ENCODE assay signal across 8 mouse cellular contexts in the genomic region with DNA sequence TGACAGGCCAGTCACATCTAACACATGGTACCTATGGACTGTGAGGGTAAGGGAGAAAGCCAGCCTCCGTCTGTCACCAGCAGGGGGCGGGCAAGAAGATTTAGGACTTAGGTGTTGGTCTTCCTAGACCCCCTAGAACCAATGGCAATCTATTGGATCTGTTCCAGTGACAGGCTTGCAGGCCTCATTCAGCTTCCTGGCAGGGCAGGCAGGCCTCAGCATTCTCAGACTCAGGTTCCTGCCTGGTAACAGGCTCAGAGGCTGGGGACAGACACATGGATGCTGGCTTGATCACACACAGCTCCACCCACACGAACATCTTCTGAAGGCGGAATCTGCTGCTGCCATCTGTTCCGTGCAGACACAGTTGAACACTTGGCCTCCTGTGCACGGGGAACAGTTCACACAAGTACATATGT. TPM values are rescaled to one million over a fixed set of nuclear protein-coding genes. Genes with fewer than 3 reads are reported as not detected.
DNase-seq lines count a peak whose midpoint lies in the region; ATAC-seq lines count a peak whose summit lies in the region.

No protein-coding gene starts in this region.

- WGBS in intestine, embryonic 15.5 days, result 41% methylated on average over 6 of the region's 6 CpGs

- no peak overlapping the region for H3K4me2 ChIP-seq in intestine, embryonic 15.5 days (replicated peaks)

- DNase-seq in cerebellum, adult 11 months, result peak; percentile 61
- DNase-seq in cerebellum, adult 9-10 months, result peak; percentile 83
- DNase-seq in left cerebral cortex, postnatal 14 days (ENCODE audit: low spot score in 2 of 2), result peak; percentile 76 to 91
- peak; percentile 86 to 90 for DNase-seq in spleen, postnatal 10 days (ENCODE audit: low spot score in 2 of 2)

- no peaks in the 10 kb centered on the region for H3K36me3 ChIP-seq in intestine, embryonic 15.5 days

- intact Hi-C loops in left cerebral cortex, postnatal 14 days (cut with DNase I), result loop anchor here (1.0 kb wide), 1 partner anchor 31 kb away; no protein-coding TSS in a partner anchor

- no peaks in the 10 kb centered on the region for H3K27me3 ChIP-seq in intestine, embryonic 15.5 days (replicated peaks)

- H3K9me3 ChIP-seq in intestine, embryonic 15.5 days, result no peaks in the 10 kb centered on the region

- ATAC-seq in cerebellum, adult (ENCODE audit: insufficient number of reproducible peaks, low FRiP score, low TSS enrichment), result no peak
- peak; percentile 58 for ATAC-seq in frontal cortex, adult (ENCODE audit: low TSS enrichment)
- no peak for ATAC-seq in intestine, embryonic 15.5 days
- peak; percentile 36 for ATAC-seq in megakaryocyte-erythroid progenitor cell, adult 5-6 weeks (replicated peaks; ENCODE audit: low FRiP score, low TSS enrichment, poor library complexity, severe bottlenecking)

- peaks cover 74% of the 10 kb centered on the region for H3K4me1 ChIP-seq in intestine, embryonic 15.5 days (replicated peaks)

- no peak overlapping the region for H3K4me3 ChIP-seq in intestine, embryonic 15.5 days (replicated peaks)

- no peak overlapping the region for H3K9ac ChIP-seq in intestine, embryonic 15.5 days

- H3K27ac ChIP-seq in intestine, embryonic 15.5 days, result peak overlapping the region; percentile 56; the same call in 1 of the 2 replicates

RNA-seq across cellular contexts. Expression of gene Ptma, which starts 25.4 kb away (rescaled TPM):
- polyA plus RNA-seq in intestine, embryonic 15.5 days (2015; fragmentation: Nextera tagmentation; extraction: Ambion mirVana), result 2,151 and 2,475 TPM in 2 replicates
- total RNA-seq in left cerebral cortex, postnatal 14 days (2021), result 100 to 1,000 TPM; 336 to 423 TPM
- 2,834 and 3,273 TPM in 2 replicates for total RNA-seq in megakaryocyte-erythroid progenitor cell, adult 5-6 weeks (2014; fragmentation: Nextera tagmentation)
- total RNA-seq in megakaryocyte-erythroid progenitor cell, adult 5-6 weeks (2017), result 4,983 and 7,914 TPM in 2 replicates

Comparison
In these comparisons a context has a peak if more than half of its experiments do, and no peak if none do; other contexts are left out.
1. ATAC-seq: peak in frontal cortex, adult (single experiment) and megakaryocyte-erythroid progenitor cell, adult 5-6 weeks (single experiment); none in cerebellum, adult (single experiment) and intestine, embryonic 15.5 days (single experiment).
2. RNA of gene Ptma, which starts 25.4 kb away (total RNA-seq): 2,834 to 7,914 TPM in megakaryocyte-erythroid progenitor cell, adult 5-6 weeks; 336 to 423 TPM in left cerebral cortex, postnatal 14 days; every median in the first group is over 4 times any median in the second.
3. Peak in every context shown above with its lines, with median percentiles within 50 percentile points of each other: DNase-seq.